Mouse (Mus musculus): ENCODE measurements around the gene Bcl2. TPM values are rescaled to one million over a fixed set of nuclear protein-coding genes. Genes with fewer than 3 reads are reported as not detected.

The Bcl2 gene
- total RNA-seq, 2 experiments from 2014 or later, result 3.7 to 4.4 TPM

GRCm38 (mm10) chr1:106715111-106716083, 1.3 kb upstream of the Bcl2 start:
- intact Hi-C loops (cut with DNase I), result loop anchor here (10.0 kb wide), 2 partner anchors 541 to 651 kb away; partner anchors contain the start of gene Phlpp1
- DNase-seq (ENCODE audit: low spot score), result no peak

- no peak for DNase-seq (ENCODE audit: low spot score)
- intact Hi-C loops (cut with DNase I), result loop anchor here (10.0 kb wide), 2 partner anchors 540 to 650 kb away; partner anchors contain the start of gene Phlpp1
These were observed 482 bp upstream of the Bcl2 start for GRCm38 (mm10) chr1:106714530-106714981.

GRCm38 (mm10) chr1:106712330-106712729, 1.7 kb downstream of the Bcl2 start:
- DNase-seq (ENCODE audit: low spot score), result peak; percentile 40
- intact Hi-C loops (cut with DNase I), result loop anchor here (2.0 to 10.0 kb wide), 3 partner anchors 84 to 648 kb away; partner anchors contain the start of gene Phlpp1

- intact Hi-C loops (cut with DNase I), result loop anchor here (2.0 to 10.0 kb wide), 3 partner anchors 83 to 647 kb away; partner anchors contain the start of gene Phlpp1
- no peak for DNase-seq (ENCODE audit: low spot score)
These were observed 2.5 kb downstream of the Bcl2 start for GRCm38 (mm10) chr1:106711356-106712125.

- intact Hi-C loops (cut with DNase I), result loop anchor here (10.0 kb wide), 2 partner anchors 535 to 645 kb away; partner anchors contain the start of gene Phlpp1
- no peak for DNase-seq (ENCODE audit: low spot score)
These were observed 3.9 kb downstream of the Bcl2 start for GRCm38 (mm10) chr1:106710202-106710601.

GRCm38 (mm10) chr1:106707036-106707880, 6.8 kb downstream of the Bcl2 start:
- intact Hi-C loops (cut with DNase I), result no loop called here
- DNase-seq (ENCODE audit: low spot score), result no peak

GRCm38 (mm10) chr1:106703183-106703582, 10.9 kb downstream of the Bcl2 start:
- intact Hi-C loops (cut with DNase I), result no loop called here
- DNase-seq (ENCODE audit: low spot score), result no peak

- intact Hi-C loops (cut with DNase I), result no loop called here
- DNase-seq (ENCODE audit: low spot score), result no peak
These were observed 11.5 kb downstream of the Bcl2 start for GRCm38 (mm10) chr1:106702471-106703175.

- DNase-seq (ENCODE audit: low spot score), result no peak
- intact Hi-C loops (cut with DNase I), result no loop called here
These were observed 13.5 kb downstream of the Bcl2 start for GRCm38 (mm10) chr1:106700520-106701114.

- intact Hi-C loops (cut with DNase I), result no loop called here
These were observed 17.6 kb downstream of the Bcl2 start for GRCm38 (mm10) chr1:106696472-106696871.

GRCm38 (mm10) chr1:106695649-106696048, 18.4 kb downstream of the Bcl2 start:
- intact Hi-C loops (cut with DNase I), result no loop called here
- DNase-seq (ENCODE audit: low spot score), result no peak

More at GRCm38 (mm10) chr1:106696472-106696871, 17.6 kb downstream of the Bcl2 start:
- DNase-seq (ENCODE audit: low spot score), result no peak

GRCm38 (mm10) chr1:106694316-106694715, 19.8 kb downstream of the Bcl2 start:
- intact Hi-C loops (cut with DNase I), result no loop called here
- no peak for DNase-seq (ENCODE audit: low spot score)

- no peak for DNase-seq (ENCODE audit: low spot score)
- intact Hi-C loops (cut with DNase I), result no loop called here
These were observed 21.5 kb downstream of the Bcl2 start for GRCm38 (mm10) chr1:106692599-106692998.

GRCm38 (mm10) chr1:106690887-106691286, 23.2 kb downstream of the Bcl2 start:
- intact Hi-C loops (cut with DNase I), result no loop called here

GRCm38 (mm10) chr1:106688161-106688516, 25.9 kb downstream of the Bcl2 start:
- DNase-seq (ENCODE audit: low spot score), result no peak
- intact Hi-C loops (cut with DNase I), result no loop called here

More at GRCm38 (mm10) chr1:106690887-106691286, 23.2 kb downstream of the Bcl2 start:
- no peak for DNase-seq (ENCODE audit: low spot score)

- no peak for DNase-seq (ENCODE audit: low spot score)
- intact Hi-C loops (cut with DNase I), result no loop called here
These were observed 26.5 kb downstream of the Bcl2 start for GRCm38 (mm10) chr1:106687435-106688160.

- intact Hi-C loops (cut with DNase I), result no loop called here
- DNase-seq (ENCODE audit: low spot score), result no peak
These were observed 28.4 kb downstream of the Bcl2 start for GRCm38 (mm10) chr1:106685702-106686101.

GRCm38 (mm10) chr1:106684546-106684945, 29.5 kb downstream of the Bcl2 start:
- intact Hi-C loops (cut with DNase I), result no loop called here
- no peak for DNase-seq (ENCODE audit: low spot score)
